Mouse (Mus musculus) heart, embryonic 12.5 days (tissue): ENCODE data around the gene Ppp6c. TPM values are rescaled to one million over a fixed set of nuclear protein-coding genes. Genes with fewer than 3 reads are reported as not detected.
"Not testable (repeated sequence)": the region's sequence is repeated elsewhere in the genome, so short reads cannot be mapped to it uniquely, and the experiment has no call there.

Experiments
- ATAC-seq: fragments of 200-750 bp; cut with Nextera tagmentation; 2 replicates; pipeline ENCODE4 v1.8.0; 2017; ENCODE audit warnings: moderate TSS enrichment, moderate library complexity; ENCODE audit not compliant: insufficient number of reproducible peaks, low FRiP score
- H3K27ac ChIP-seq: fragments of 300-500 bp; sonication (generic); 2 replicates; pipeline ENCODE4 v1.5.1; 2016; ENCODE audit warnings: mild to moderate bottlenecking, moderate library complexity; ENCODE audit not compliant: poor library complexity, severe bottlenecking
- H3K27me3 ChIP-seq: fragments of 300-500 bp; sonication (generic); replicated peaks from 2 replicates; pipeline ENCODE4 v1.6.1; 2016; ENCODE audit warnings: mild to moderate bottlenecking, moderate library complexity
- H3K36me3 ChIP-seq: fragments of 300-500 bp; sonication (generic); 2 replicates; pipeline ENCODE4 v1.6.1; 2016; ENCODE audit warnings: mild to moderate bottlenecking, moderate library complexity
- H3K4me1 ChIP-seq: fragments of 300-500 bp; sonication (generic); replicated peaks from 2 replicates; pipeline ENCODE4 v1.6.1; 2016; ENCODE audit warnings: mild to moderate bottlenecking
- H3K4me2 ChIP-seq: fragments of 300-500 bp; sonication (generic); 2 replicates; pipeline ENCODE4 v1.6.1; 2016; ENCODE audit warnings: mild to moderate bottlenecking, moderate library complexity
- H3K4me3 ChIP-seq: fragments of 300-500 bp; sonication (generic); 2 replicates; pipeline ENCODE4 v1.5.1; 2016; ENCODE audit warnings: mild to moderate bottlenecking
- H3K9ac ChIP-seq: fragments of 300-500 bp; sonication (generic); 2 replicates; pipeline ENCODE4 v1.6.1; 2016; ENCODE audit warnings: mild to moderate bottlenecking, moderate library complexity
- H3K9me3 ChIP-seq: fragments of 300-500 bp; sonication (generic); replicated peaks from 2 replicates; pipeline ENCODE4 v1.6.1; 2016; ENCODE audit warnings: mild to moderate bottlenecking, moderate library complexity
- WGBS: fragments of 180-500 bp; shearing (Covaris S2); methylation state at CpG from one replicate; pipeline ENCODE4 v1.1.7; 2016; 5-methylcytosine and 5-hydroxymethylcytosine counted together
- polyA plus RNA-seq: library from polyadenylated mRNA; unstranded; fragments of >200 nt; fragmentation: Nextera tagmentation; extraction: Ambion mirVana; gene quantifications from 2 replicates; pipeline ENCODE4 v1.2.1, GENCODE M21; 2016

Ppp6c gene
- 55.3 and 55.9 TPM in 2 replicates for polyA plus RNA-seq

DNA sequence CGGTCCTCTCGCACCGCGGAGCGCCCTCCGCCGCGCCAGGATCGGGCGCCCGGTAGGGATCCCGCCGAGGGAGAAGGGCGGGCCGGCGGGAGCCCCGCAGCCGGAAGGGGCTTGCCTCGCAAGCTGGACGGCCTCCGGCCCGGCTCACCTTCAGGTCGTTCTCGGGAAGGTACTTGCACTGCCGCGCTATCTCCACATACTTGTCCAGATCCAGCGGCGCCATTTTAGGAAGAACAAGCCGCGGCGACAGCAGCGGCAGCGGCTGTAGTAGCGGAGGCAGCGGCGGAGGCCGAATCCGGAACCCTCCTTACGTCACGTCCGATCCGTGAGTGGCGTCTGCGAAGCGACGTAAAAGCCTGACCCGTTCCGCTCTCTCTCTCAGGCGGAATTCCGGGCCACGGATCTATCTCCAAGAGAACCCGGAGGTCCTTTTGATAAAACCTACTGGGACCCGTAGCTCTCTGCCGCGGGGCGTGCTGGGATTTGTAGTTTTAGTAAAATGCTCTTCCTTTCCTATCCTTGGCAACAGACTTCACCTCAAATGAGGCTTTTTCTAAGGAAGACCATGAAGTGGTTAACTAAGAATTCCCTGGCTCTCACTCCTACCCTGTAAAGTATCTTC, at the start of gene Ppp6c:
Gene Ppp6c, minus strand, starts transcription at position 433 of the 622 bp plus-strand sequence.
- H3K4me1 ChIP-seq: peaks cover 14% of the 10 kb centered on the region
- ATAC-seq: peak; percentile 97
- no peaks in the 10 kb centered on the region for H3K36me3 ChIP-seq
- H3K4me2 ChIP-seq: peak within 1 kb of the TSS; percentile 76
- WGBS: under 1% methylated on average over 56 of the region's 56 CpGs
- peak within 1 kb of the TSS; percentile 95 for H3K9ac ChIP-seq
- H3K4me3 ChIP-seq: peak within 1 kb of the TSS; percentile 88
- peak within 1 kb of the TSS; percentile 88 for H3K27ac ChIP-seq
- H3K9me3 ChIP-seq: no peaks in the 10 kb centered on the region
- H3K27me3 ChIP-seq: no peaks in the 10 kb centered on the region

DNA sequence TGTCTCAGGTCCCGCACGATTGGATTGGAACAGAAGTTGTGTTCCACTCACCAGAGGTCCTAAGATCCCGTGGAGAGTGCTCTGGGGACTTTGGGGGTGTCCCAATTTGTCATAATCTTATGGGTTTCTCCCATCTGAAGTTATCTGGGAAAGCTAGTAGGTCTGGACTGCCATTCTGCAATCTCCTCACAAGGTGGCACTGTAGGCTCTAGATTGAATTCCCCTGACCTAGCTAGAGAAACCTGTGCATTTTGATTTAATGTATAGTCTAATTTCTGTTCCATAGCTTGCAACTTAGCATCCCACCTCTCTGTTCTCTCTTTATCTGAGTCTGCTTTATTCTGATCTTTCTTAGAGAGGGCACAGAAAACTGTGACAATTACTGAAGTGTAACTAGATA, 42.1 kb upstream of the Ppp6c start:
- 62% methylated on average over 3 of the region's 3 CpGs for WGBS
- H3K36me3 ChIP-seq: no peaks in the 10 kb centered on the region

DNA sequence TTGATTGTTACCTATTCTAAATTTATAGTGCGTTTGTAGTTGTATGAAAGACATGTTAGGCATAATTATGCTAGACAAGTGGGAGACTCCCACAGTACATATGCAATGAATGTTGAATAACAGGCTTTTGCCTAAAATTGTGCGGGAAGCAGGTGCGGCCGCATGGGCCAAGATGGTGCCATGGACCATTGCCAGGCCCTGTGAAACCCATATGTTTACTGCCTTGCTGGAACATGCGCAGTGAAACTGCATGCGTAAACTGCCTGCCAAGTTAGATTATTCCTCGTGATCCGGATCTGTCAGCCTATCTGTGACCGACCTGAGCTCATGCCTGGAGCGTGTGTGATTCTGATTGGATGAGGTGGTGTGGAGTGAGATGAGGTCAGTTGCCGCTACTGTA, 26.0 kb upstream of the Ppp6c start:
- ATAC-seq, H3K9me3 ChIP-seq, H3K27me3 ChIP-seq, H3K27ac ChIP-seq, H3K36me3 ChIP-seq, H3K9ac ChIP-seq, H3K4me2 ChIP-seq, H3K4me1 ChIP-seq, H3K4me3 ChIP-seq: not testable (repeated sequence)
- 86% methylated on average over 11 of the region's 11 CpGs for WGBS

More for the DNA sequence above, 42.1 kb upstream of the Ppp6c start:
- no peak overlapping the region for H3K4me2 ChIP-seq
- H3K27ac ChIP-seq: no peak overlapping the region
- H3K27me3 ChIP-seq: no peaks in the 10 kb centered on the region
- ATAC-seq: no peak
- no peak overlapping the region for H3K4me3 ChIP-seq
- H3K9ac ChIP-seq: no peak overlapping the region
- H3K9me3 ChIP-seq: no peaks in the 10 kb centered on the region
- H3K4me1 ChIP-seq: no peaks in the 10 kb centered on the region

DNA sequence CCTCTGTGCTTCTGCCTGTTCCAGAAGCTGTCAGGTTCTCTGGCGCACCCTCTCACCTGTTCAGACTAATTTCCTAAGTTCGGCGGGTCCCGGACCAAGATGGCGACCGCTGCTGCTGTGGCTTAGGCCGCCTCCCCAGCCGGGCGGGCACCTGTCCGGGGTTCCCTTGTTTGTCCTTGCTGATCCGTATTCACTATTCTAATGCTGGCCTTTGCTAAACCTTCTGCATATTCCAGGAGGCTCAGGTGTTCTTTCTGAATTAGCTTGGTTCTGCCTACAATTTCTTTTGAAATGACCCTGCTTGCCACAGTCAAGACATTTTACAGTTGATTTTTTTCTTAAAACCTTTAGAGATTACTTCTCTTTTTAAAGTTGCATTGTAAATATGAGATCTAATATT, 20.6 kb upstream of the Ppp6c start:
- H3K4me3 ChIP-seq, H3K4me1 ChIP-seq, ATAC-seq, H3K27me3 ChIP-seq, H3K4me2 ChIP-seq, H3K36me3 ChIP-seq, H3K9ac ChIP-seq, H3K9me3 ChIP-seq, H3K27ac ChIP-seq: not testable (repeated sequence)
- 69% methylated on average over 10 of the region's 11 CpGs for WGBS

DNA sequence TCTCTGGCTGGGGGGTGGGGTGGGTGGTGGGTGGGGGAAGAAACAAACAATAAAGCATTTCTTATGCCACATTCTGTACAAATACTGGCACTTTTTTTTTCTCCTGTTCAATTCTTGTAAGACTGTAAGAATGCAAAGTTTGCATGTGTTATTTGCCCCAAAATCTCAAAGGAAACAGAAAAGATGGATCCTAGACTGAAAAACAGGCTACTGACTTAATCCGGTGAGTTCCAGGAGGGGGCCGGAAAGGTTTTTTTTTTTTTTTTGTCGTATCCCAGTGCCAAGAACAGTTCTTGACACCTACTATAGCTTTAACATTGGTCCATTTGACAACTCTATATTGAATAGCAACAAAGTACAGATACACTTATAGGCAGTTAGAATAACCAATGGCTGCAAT, 480 bp upstream of the Ppp6c start:
- Histone ChIP-seq H3K27ac (no peak overlapping the region), H3K4me1 (peaks cover 14% of the 10 kb centered on the region), H3K9ac (no peak overlapping the region), H3K9me3 (no peaks in the 10 kb centered on the region), H3K4me3 (peak overlapping the region; percentile 88), H3K27me3 (no peaks in the 10 kb centered on the region), H3K4me2 (peak overlapping the region; percentile 76), H3K36me3 (no peaks in the 10 kb centered on the region)
- 22% methylated on average over 3 of the region's 3 CpGs for WGBS
- ATAC-seq: no peak

DNA sequence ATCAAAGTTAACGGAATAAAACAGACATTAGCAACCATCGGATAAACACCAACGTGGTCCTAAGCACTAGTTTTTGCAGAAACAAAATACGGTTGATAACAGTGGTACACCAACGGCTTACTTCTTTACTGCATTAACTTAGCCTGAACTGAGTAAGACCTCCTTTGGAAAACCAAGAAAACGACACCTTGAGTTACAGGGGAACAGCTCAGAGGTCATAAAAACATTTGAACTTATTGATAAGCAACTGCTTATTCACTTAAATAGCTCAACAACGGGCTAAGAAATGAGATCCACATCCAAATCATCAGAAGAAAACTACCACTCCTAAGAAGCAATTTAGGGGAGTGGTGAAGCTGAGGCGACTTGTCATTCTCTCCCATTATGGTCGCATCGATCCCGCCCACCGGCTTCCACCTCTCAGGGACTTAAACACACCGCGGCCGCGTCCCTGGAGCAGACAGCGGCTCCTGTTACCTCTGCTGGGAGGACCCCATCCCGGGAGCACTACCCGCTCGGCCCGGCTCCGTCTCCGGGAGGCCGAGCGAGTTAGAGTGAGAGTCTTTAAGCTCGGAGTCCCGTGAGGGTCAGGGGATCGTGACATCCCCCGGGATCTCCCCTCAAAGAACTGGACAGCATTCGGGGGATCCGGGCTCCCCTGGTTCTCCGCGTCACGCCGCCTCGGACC, 776 bp downstream of the Ppp6c start:
- peak; percentile 70 for ATAC-seq
- peaks cover 14% of the 10 kb centered on the region for H3K4me1 ChIP-seq
- peak overlapping the region; percentile 88 for H3K4me3 ChIP-seq
- not testable (repeated sequence) for H3K36me3 ChIP-seq, H3K9me3 ChIP-seq, H3K27me3 ChIP-seq
- H3K9ac ChIP-seq: peak overlapping the region; percentile 95
- H3K4me2 ChIP-seq: peak overlapping the region; percentile 76
- WGBS: 3% methylated on average over 36 of the region's 36 CpGs
- H3K27ac ChIP-seq: peak overlapping the region; percentile 88

DNA sequence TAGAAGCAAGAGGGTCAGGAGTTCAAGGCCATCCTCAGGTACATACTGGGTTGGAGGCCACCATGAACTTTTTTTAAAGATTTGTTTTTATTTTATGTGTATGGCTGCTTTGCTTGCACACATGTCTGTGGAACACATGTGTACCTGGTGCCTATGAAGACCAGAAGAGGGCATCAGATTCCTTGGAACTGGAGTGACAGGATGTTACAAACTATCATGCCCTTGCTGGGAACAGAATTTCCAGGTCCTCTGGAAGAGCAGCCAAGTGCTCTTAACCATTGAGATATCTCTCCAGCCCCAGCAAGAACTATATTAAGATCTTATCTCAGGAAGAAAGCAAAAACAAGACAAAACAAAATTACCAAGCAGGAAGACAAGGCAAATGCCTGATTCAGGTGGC, 1.6 kb downstream of the Ppp6c start:
- Histone ChIP-seq H3K4me1 (peaks cover 14% of the 10 kb centered on the region), H3K9ac (0 out of 2 replicates have a peak overlapping the region, but pooled peaks have one; percentile 11), H3K36me3 (no peaks in the 10 kb centered on the region), H3K27ac (no peak overlapping the region), H3K27me3 (no peaks in the 10 kb centered on the region), H3K4me2 (peak overlapping the region; percentile 53), H3K9me3 (no peaks in the 10 kb centered on the region), H3K4me3 (no peak overlapping the region; the same call in 1 of the 2 replicates)
- no peak for ATAC-seq

DNA sequence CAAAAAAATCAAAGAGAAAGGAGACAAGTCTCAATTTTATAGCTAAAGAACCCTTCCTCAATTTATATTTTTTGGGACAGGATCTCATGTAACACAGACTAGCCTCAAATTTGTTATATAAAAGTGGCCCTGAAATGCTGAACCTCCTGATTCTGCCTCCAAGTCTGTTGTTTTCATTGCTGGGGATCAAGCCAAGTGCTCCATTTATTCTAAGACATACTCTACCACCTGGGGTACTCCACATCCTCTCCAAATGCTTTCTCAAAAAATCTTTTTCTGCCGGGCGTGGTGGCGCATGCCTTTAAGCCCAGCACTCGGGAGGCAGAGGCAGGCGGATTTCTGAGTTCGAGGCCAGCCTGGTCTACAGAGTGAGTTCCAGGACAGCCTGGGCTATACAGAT, 6.2 kb downstream of the Ppp6c start:
- no peak overlapping the region for H3K4me2 ChIP-seq
- no peaks in the 10 kb centered on the region for H3K9me3 ChIP-seq
- no peak overlapping the region for H3K9ac ChIP-seq
- H3K27ac ChIP-seq: no peak overlapping the region
- WGBS: 93% methylated on average over 6 of the region's 6 CpGs
- no peaks in the 10 kb centered on the region for H3K36me3 ChIP-seq
- peaks cover 11% of the 10 kb centered on the region for H3K4me1 ChIP-seq
- ATAC-seq: no peak
- no peaks in the 10 kb centered on the region for H3K27me3 ChIP-seq
- H3K4me3 ChIP-seq: no peak overlapping the region

DNA sequence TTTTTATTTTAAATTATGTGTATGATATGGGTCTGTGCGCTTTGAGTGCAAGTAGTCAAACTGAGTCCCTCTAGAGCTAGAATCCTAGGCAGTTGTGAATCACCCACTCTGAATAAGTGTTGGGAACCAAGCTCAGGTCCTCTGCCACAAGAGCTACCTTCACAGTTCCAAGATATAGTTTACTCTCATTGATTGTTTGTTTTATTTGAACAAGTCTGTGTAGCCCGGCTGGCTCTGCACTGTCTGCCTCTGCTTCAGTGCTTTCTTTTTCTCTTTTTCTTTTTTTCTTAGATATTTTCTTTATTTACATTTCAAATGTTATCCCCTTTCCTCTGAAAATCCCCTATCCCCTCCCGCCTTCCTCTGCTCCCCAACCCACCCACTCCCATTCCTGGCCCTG, 7.2 kb downstream of the Ppp6c start:
- Histone ChIP-seq H3K4me1 (0 out of 2 replicates have a peak, but pooled peaks cover 4% of the 10 kb centered on the region), H3K36me3 (no peaks in the 10 kb centered on the region), H3K27ac (no peak overlapping the region), H3K4me2 (no peak overlapping the region), H3K4me3 (no peak overlapping the region), H3K27me3 (no peaks in the 10 kb centered on the region), H3K9ac (no peak overlapping the region), H3K9me3 (no peaks in the 10 kb centered on the region)
- no peak for ATAC-seq
- 89% methylated on average over 3 of the region's 3 CpGs for WGBS

DNA sequence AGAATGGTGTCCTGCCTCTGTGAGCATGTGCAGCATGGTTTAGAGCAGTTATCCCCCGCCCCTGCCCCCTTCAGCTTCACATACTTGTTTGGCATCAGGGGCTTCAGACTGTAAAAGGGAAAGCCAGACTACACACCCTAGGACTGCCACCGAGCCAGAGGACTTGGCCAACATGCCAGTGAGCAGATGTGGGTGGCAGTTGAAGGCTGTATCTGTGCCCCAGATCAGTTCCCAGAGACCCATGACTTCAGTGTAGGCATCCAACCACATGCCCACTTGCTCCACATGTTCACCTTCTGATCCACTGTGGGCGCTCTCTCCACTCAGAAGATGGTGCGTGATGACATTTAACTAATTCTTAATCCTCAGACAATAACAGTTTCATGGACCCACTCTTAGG, 9.1 kb downstream of the Ppp6c start:
- H3K4me2 ChIP-seq: no peak overlapping the region
- no peak overlapping the region for H3K27ac ChIP-seq
- no peaks in the 10 kb centered on the region for H3K9me3 ChIP-seq
- ATAC-seq: no peak
- H3K27me3 ChIP-seq: no peaks in the 10 kb centered on the region
- no peak overlapping the region for H3K4me3 ChIP-seq
- no peaks in the 10 kb centered on the region for H3K36me3 ChIP-seq
- H3K4me1 ChIP-seq: 0 out of 2 replicates have a peak, but pooled peaks cover 3% of the 10 kb centered on the region
- 92% methylated on average over 4 of the region's 4 CpGs for WGBS
- no peak overlapping the region for H3K9ac ChIP-seq

DNA sequence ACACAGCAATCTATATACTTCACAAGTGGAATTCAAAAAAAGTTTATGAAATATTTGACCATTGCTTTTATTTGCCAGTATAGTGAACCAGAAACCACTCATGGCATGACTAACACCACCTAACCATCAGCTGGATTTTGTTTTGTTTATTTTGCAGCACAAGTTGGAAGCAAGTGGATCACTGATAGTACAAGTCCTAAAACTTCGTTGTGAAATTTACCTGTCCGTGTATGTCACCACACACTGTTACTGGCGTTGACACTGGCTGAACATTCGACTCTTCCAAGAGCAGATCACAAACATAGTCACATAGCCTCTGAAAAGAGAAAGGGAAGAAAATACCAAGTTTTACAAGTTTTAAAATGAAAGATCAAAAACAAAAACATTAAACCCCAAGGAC, 15.5 kb downstream of the Ppp6c start:
- no peak overlapping the region for H3K4me3 ChIP-seq
- H3K36me3 ChIP-seq: peaks cover 11% of the 10 kb centered on the region
- H3K9me3 ChIP-seq: no peaks in the 10 kb centered on the region
- H3K4me2 ChIP-seq: no peak overlapping the region
- H3K27me3 ChIP-seq: no peaks in the 10 kb centered on the region
- ATAC-seq: no peak
- 86% methylated on average over 4 of the region's 4 CpGs for WGBS
- H3K4me1 ChIP-seq: 0 out of 2 replicates have a peak, but pooled peaks cover 3% of the 10 kb centered on the region
- no peak overlapping the region for H3K9ac ChIP-seq
- no peak overlapping the region for H3K27ac ChIP-seq
